Mouse (Mus musculus) embryonic stem cell, embryonic (primary cell): ENCODE data around the gene Map3k14.

ENCODE experiments used
- CTCF ChIA-PET, 4 experiments: fragments of 300-600 bp in 2 of 4; fragments of 350-600 bp in 2 of 4; sonication (Branson Sonifier 250); formaldehyde crosslinking; loops; one replicate each; lab custom pipeline; 2022; ENCODE audit warnings: inconsistent platforms in 2 of 4; lab: Charles Lee
- POLR2A ChIA-PET, 4 experiments: fragments of 300-600 bp in 2 of 4; fragments of 350-600 bp in 2 of 4; sonication (Branson Sonifier 250); formaldehyde crosslinking; loops; one replicate each; lab custom pipeline; 2022; ENCODE audit warnings: antibody characterized with exemption in 4 of 4, inconsistent platforms in 1 of 4; lab: Charles Lee

Gene Map3k14

DNA sequence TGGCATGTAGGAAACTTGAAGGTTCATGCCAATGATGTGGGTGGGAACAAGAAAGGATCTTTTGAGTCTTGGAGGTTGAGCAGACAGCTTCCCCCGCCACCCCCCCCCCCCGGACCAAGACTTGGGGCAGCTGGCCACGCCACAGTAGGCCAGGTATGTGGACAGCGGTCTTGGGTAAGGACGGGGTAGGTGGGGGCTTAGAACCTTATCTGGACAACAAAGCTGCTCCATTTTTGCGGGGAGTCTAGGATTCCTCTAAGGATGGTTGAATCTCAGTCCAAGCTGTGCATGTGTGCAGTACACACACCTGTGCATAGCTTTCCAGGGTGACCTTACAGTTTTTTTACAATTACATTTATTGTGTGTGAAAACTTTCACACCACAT, 48.8 kb downstream of the Map3k14 start:
- ChIA-PET CTCF (interaction anchor here in 2 of 4 experiments (0.6 to 1.5 kb wide), 6 partner anchors 12 to 115 kb away, joined by 3 to 6 read pairs (median 4); no protein-coding TSS in a partner anchor), POLR2A (interaction anchor here in 3 of 4 experiments (0.6 to 2.0 kb wide), 6 partner anchors 9 to 981 kb away, joined by 3 to 5 read pairs (median 4); partner anchors contain the start of gene Hexim1 (in 1 of the 3))

DNA sequence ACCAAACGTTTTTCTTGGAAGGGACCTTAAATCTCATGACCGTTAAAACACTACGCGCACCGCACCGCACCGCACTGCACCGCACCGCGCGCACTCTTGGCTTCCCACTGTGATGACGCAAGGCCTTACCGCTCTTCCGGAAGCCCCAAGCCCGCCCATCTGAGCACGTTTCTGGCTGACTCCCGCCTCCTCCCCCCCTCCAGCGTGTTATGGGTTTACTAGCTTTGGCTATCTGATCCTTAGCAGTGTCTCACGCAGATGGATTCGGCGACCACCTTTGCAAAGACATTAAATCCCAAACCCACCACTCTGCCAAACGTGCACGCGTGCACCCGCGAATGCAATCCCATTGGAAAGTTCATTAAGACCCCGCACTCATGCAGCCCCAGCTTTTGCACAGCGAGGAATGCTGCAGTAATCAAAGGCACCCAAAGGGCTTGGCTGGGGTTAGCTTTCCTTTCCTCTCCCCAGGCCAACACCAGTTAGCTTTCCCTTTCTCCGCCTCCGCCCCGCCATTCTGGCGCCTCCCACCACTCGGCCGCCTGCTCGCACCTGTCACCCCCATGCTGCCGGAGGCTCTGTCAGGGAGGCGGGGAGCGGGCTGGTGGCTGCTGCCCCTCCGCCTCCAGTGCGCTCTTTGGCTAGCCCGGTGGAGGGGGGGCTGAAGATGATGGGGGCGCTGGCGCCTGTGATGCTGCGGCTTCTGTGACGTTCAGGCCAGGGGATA, 49.3 kb downstream of the Map3k14 start, which contains the start of gene Spata32:
Gene Spata32 (minus strand): TSS at position 643 of the 727 bp plus-strand sequence.
- ChIA-PET POLR2A (interaction anchor here in 3 of 4 experiments (0.7 to 2.0 kb wide), 11 partner anchors 9 to 104 kb away, joined by 3 to 5 read pairs (median 3); partner anchors contain the start of gene Hexim1 (in 3 of the 3)), CTCF (interaction anchor here in 3 of 4 experiments (0.6 to 1.5 kb wide), 11 partner anchors 13 to 477 kb away, joined by 3 to 6 read pairs (median 4); no protein-coding TSS in a partner anchor)

DNA sequence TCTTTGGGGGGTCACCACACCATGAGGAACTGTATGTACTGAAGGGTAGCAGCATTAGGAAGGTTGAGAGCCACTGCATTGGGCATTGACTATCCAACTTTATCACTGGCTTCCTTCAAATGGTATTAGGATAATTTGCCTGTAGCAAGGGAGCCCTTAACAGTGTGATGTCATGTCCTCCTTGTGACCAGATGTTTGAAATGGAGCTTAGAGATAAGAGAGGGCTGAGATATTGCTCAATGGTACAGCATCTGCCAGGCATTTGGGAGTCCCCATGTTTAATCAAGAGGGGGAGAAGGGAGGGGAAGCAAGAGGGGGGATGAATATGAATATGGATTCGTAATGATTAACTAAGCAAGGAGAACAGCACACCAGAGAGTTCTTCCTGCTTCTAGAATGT, 51.9 kb downstream of the Map3k14 start:
- POLR2A ChIA-PET: interaction anchor here in 1 of 4 experiments (1.1 to 1.8 kb wide), 2 partner anchors 24 to 31 kb away, joined by 3 to 4 read pairs; no protein-coding TSS in a partner anchor
- CTCF ChIA-PET: interaction anchor here in 2 of 4 experiments (0.5 to 0.7 kb wide), 2 partner anchors 196 to 487 kb away, joined by 3 to 5 read pairs; no protein-coding TSS in a partner anchor

DNA sequence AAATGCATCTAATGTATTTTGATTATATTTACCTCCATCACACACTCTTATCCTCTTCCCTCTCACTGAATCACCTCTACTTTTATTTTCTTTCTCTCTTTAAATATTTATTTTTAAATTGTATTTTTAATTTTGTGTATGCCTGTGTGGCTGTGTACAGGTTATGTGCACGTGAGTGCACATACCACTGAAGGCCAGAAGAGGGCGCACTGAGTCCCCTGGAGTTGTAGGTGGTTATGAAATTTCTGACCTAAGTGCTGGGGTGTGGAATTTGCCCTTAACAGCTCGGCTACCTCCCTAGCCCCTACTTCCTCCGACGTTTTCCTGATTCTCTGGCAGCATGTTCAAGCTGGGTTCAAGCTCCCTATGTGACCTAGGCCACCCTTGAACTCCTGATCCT, 53.6 kb downstream of the Map3k14 start:
- POLR2A ChIA-PET: interaction anchor here in 2 of 4 experiments (0.6 to 1.2 kb wide), 4 partner anchors 13 to 310 kb away, joined by 3 read pairs; partner anchors contain the start of gene Hexim1 (in 1 of the 2)
- CTCF ChIA-PET: interaction anchor here in 1 of 4 experiments (1.3 to 1.7 kb wide), 2 partner anchors 19 to 39 kb away, joined by 3 to 4 read pairs; no protein-coding TSS in a partner anchor

DNA sequence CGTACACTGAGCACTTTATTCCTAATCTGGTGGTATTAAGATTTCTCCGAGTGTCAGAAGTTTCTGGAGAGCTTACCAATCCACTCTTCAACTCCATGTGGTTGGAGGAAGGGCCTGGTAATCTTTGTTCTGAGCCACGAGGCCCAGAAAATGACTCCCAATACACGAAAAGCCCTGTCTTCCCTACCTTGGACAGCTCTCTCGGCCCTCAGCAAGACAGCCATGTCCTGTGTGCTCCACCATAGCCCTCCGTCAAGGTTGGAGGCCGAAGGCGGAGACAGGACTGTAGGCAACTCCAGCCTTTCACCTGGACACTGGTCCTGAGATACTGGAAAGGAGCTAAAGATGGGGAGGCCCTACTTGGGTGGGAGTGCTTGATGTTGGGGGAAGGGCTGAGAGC, 57.0 kb downstream of the Map3k14 start:
- ChIA-PET POLR2A (interaction anchor here in 3 of 4 experiments (0.9 to 1.5 kb wide), 8 partner anchors 10 to 169 kb away, joined by 3 to 4 read pairs (median 4); partner anchors contain the start of gene Hexim1 (in 2 of the 3)), CTCF (interaction anchor here in 3 of 4 experiments (0.5 to 1.4 kb wide), 6 partner anchors 11 to 455 kb away, joined by 3 to 4 read pairs (median 3); no protein-coding TSS in a partner anchor)

DNA sequence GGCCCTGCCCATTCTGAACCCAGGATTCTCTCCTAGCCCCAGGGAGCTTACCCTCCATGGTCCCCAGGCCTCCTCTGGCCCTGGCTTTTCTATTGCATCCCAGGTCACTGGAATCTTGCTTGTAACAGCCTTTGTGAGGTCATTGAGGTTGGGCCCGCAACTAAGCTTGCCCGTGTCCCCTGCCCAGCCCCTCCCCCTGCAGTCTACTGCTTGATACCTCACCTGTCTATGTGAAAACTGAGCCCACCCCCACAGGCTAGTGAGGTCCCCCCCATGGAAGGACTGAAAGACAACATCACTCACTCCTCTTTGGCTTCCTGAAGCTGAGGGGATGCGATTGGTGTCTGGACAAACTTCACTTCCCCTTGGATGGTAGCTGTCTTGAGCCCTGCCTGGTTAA, 58.8 kb downstream of the Map3k14 start, which contains the start of gene 1700023F06Rik:
Gene 1700023F06Rik (minus strand): TSS at position 101 of the 400 bp plus-strand sequence.
- ChIA-PET CTCF (interaction anchor here in 3 of 4 experiments (0.6 to 1.2 kb wide), 4 partner anchors 16 to 269 kb away, joined by 3 to 5 read pairs (median 4); no protein-coding TSS in a partner anchor), POLR2A (interaction anchor here in 2 of 4 experiments (0.6 to 1.4 kb wide), 4 partner anchors 28 to 75 kb away, joined by 3 read pairs; partner anchors contain the start of gene Map3k14 (in 1 of the 2))

DNA sequence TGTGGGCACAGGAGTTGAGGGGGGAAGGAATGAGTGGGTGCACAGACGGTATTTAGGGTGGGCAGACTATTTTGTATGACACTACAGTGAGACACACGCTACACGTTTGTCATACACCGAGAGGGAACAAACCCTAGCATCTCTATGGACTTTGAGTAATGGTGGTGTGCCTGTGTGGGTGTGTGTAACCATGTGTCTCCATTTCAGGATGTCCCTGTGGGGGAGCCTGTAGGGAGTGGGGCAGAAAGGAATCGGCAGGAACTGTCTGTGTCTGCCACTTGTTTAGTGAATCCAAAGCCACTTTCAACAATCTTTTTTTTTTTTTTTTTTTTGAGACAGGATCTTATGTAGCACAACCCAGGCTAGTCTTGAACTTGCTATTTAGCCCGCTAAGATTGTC, 61.1 kb downstream of the Map3k14 start:
- ChIA-PET POLR2A (interaction anchor here in 3 of 4 experiments (0.5 to 1.3 kb wide), 6 partner anchors 18 to 622 kb away, joined by 3 to 8 read pairs (median 4); partner anchors contain the start of gene Hexim1 (in 1 of the 3)), CTCF (no interaction called here)

DNA sequence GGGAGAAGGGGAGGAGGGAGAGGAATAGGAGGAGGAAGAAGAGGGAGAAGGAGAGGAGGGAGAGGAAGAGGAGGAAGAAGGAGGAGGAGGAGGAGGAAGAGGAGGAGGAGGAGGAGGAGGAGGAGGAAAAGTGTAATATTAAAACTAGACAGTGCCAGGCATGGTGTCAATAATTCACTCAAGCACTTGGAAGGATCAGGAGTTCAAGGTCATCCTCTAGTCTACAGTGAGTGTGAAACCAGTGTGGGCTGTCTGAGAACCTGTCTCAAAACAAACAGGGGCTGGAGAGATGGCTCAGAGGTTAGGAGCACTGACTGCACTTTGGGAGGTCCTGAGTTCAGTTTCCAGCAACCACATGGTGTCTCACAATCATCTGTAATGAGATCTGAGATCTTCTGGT, 64.9 kb downstream of the Map3k14 start:
- ChIA-PET CTCF (interaction anchor here in 2 of 4 experiments (0.6 kb wide), 2 partner anchors 129 to 226 kb away, joined by 5 to 8 read pairs; no protein-coding TSS in a partner anchor), POLR2A (no interaction called here)

DNA sequence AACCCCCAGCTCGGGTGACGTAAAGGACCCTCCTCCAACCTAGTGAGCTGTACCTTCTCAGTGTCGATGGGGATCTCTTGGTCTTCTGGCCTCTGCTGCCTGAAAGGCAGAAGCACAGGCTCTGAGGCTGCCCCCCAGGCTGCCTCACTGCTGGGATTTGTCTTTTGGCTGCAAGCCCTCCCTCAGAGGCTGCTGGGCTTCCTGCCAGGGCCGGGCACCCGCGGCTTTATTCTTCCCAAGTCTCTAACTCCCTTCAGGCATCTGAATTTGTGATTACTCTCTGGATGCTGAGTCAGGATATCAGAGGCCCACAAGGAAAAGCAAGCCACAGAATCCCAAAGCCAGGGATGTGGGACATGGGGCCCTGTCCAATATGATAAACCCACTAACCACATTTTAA, 65.6 kb downstream of the Map3k14 start:
- ChIA-PET POLR2A (interaction anchor here in 1 of 4 experiments (0.6 kb wide), 1 partner anchor 35 kb away, joined by 3 read pairs; no protein-coding TSS in a partner anchor), CTCF (interaction anchor here in 1 of 4 experiments (0.6 kb wide), 1 partner anchor 130 kb away, joined by 5 read pairs; no protein-coding TSS in a partner anchor)

DNA sequence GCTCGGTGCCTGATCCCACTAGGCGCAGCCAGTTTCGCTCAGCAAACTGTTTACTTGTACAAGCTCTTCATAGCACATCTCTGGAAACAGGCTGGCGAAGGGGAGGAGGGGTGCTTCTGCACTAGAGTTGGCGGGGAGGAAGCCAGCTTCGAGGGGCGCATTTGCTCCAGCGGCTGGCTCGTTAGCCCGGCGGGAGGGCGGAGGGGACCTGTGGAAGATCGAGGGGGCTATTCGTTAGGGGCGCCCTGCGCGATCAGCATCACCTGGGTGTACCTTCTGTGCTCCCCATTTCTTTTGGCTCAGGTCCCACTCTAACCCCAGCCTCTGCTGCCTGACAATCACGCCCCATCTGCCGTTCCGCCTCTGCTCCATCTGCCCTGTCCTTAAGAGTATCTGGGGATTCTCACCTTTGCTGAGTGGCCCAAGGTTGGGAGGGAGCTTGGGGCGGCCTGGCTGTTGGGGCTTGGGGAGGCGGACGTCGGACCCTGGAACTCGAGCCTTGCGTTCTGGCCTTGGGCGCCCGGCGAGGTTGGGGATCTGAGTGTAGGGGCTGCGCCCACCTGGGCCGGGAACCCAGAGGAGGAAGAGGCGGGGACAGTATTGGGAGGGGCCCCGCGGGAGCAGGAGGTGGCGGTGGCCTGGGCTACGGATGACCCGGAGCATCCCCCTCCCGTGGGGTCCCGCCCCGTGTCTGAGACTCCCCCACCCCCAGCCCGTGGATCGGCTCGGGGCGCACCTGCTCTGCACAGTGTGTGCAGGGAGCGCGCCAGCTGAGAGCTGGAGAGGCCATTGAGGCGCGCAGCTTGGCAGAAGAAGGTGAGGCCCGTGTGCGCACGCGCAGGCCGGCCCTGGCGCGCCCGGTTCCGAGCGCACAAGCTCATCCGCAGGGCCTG, 68.1 kb downstream of the Map3k14 start:
- CTCF ChIA-PET: interaction anchor here in 3 of 4 experiments (0.6 to 1.7 kb wide), 15 partner anchors 11 to 619 kb away, joined by 3 to 6 read pairs (median 3); no protein-coding TSS in a partner anchor
- POLR2A ChIA-PET: interaction anchor here in 3 of 4 experiments (0.5 to 2.1 kb wide), 31 partner anchors 10 to 379 kb away, joined by 3 to 15 read pairs (median 4); partner anchors contain the start of genes Hexim1 (in 3 of the 3), Dcakd (in 1 of the 3), Kif18b (in 1 of the 3) and Nmt1 (in 1 of the 3)

DNA sequence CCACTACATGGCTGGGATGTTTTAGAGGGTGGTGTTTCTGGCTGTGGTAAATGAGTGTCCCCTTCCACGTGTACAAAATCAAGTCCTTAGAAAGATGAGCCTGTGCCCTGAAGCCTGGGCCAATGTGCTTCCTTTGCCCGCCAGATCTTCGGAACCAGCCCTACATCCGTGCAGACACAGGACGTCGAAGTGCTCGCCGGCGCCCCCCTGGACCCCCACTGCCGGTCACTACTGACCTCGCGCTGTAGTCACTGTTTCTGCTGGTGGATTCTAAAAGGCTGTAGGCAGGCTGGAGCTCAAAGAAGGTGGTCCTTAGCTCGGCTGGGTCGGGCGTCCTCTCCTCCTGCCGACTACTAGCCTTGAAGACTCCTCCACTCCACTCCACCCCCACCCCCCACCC, 68.9 kb downstream of the Map3k14 start:
- CTCF ChIA-PET: interaction anchor here in 3 of 4 experiments (0.6 to 1.7 kb wide), 7 partner anchors 12 to 270 kb away, joined by 3 to 6 read pairs (median 4); no protein-coding TSS in a partner anchor

DNA sequence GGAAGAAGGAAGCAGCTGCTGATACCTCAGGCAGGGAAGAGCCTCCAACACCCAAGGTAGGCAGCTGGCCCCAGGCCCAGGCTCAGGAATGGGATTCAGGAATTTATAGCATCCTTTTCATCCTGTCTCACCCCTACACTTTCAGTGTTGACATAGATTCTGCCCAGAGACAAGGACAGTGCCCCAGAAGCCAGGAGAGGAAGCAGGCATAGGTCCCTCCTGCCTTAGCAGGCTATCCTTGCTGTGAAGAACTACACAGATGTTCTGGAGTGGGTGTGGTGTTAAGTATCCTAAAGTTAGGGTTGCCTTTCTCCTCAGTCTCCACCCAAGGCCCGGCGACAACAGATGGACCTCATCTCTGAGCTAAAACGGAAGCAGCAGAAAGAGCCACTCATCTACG, 69.9 kb downstream of the Map3k14 start:
- POLR2A ChIA-PET: interaction anchor here in 2 of 4 experiments (1.6 to 2.7 kb wide), 2 partner anchors 22 to 82 kb away, joined by 5 to 8 read pairs; partner anchors contain the start of gene Hexim1 (in 1 of the 2)
- CTCF ChIA-PET: interaction anchor here in 2 of 4 experiments (0.6 to 1.6 kb wide), 3 partner anchors 125 to 1226 kb away, joined by 3 to 4 read pairs (median 4); no protein-coding TSS in a partner anchor

More for the DNA sequence above, 68.9 kb downstream of the Map3k14 start:
- POLR2A ChIA-PET: interaction anchor here in 2 of 4 experiments (0.6 to 2.1 kb wide), 11 partner anchors 10 to 214 kb away, joined by 3 to 15 read pairs (median 4); partner anchors contain the start of genes Hexim1 (in 2 of the 2) and Plekhm1 (in 1 of the 2)

DNA sequence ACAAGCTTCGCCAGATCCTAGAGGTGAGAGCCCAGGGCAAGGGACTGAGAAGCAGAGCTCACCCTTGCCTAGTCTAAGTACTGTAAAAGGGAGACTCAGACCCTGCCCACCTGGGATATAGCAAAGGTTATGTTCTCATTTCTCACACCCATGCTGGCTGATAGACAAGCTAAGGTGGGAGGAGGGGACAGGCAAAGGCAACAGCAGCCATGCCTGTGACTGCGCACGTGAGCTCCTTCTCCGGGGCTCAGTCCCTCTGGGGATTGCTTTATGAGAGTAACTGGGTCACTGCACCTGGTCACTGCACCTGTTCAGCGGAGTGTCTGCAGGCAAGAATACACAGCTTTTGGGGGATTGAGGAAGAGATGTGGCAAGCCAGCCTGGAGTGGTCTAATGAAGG, 71.6 kb downstream of the Map3k14 start:
- ChIA-PET POLR2A (interaction anchor here in 3 of 4 experiments (0.6 to 2.7 kb wide), 10 partner anchors 11 to 146 kb away, joined by 3 to 10 read pairs (median 4); partner anchors contain the start of genes Hexim1 (in 1 of the 3) and Spata32 (in 1 of the 3)), CTCF (interaction anchor here in 3 of 4 experiments (0.9 to 1.4 kb wide), 5 partner anchors 27 to 269 kb away, joined by 3 to 4 read pairs (median 3); no protein-coding TSS in a partner anchor)

DNA sequence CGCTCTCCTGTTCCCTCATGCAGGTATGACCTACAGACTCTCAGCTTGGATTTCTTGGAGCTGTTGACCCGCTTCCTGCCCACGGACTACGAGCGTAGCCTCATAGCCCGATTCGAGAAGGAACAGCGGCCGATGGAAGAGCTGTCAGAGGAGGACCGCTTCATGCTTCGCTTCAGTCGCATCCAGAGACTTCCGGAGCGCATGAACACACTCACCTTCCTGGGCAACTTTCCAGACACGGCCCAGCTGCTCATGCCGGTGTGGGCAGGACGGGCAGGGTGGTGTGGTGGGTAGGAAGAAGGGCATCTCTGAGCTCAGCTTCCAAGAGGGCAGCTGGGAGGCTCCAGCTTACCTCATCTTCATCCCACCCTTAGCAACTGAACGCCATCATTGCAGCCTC, 72.0 kb downstream of the Map3k14 start:
- POLR2A ChIA-PET: interaction anchor here in 3 of 4 experiments (0.8 to 2.7 kb wide), 8 partner anchors 11 to 80 kb away, joined by 3 to 8 read pairs (median 4); partner anchors contain the start of genes Hexim1 (in 1 of the 3) and Spata32 (in 1 of the 3)
- CTCF ChIA-PET: interaction anchor here in 3 of 4 experiments (0.9 to 1.3 kb wide), 4 partner anchors 37 to 269 kb away, joined by 3 to 4 read pairs (median 3); no protein-coding TSS in a partner anchor

DNA sequence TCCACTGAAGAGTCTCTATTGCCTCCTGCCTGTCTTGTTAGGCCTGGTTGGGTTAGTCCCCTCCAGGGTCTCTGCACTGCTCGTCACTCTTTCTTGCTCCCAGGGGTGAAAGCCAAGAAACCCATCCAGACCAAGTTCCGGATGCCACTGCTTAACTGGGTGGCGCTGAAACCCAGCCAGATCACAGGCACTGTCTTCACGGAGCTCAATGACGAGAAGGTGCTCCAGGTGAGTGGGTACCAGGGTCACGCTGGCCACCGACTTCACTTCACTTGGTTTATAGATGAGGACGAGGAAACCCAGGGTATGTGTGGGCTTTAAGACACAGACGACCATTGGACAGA, 73.5 kb downstream of the Map3k14 start:
- ChIA-PET CTCF (interaction anchor here (0.5 to 1.9 kb wide), 7 partner anchors 22 to 159 kb away, joined by 3 to 9 read pairs (median 5); no protein-coding TSS in a partner anchor), POLR2A (interaction anchor here in 2 of 4 experiments (0.5 to 0.7 kb wide), 2 partner anchors 61 to 170 kb away, joined by 3 to 4 read pairs; partner anchors contain the start of gene Arhgap27 (in 1 of the 2))
